In genomic region chr4:139178377-139178776, GRCm38 (mm10) we compare ENCODE assay signal across 16 mouse cellular contexts.
"Had no signal": no experiment of that assay in that cellular context is flagged by ENCODE, and none has a peak within 500 bp of the region (broad histone marks: within the 10 kb centered on the region; RNA-seq: fewer than 3 reads in every experiment).

No protein-coding gene starts in this region.

- H3K4me2 ChIP-seq: lung, embryonic 14.5 days; midbrain, embryonic 11.5 days; midbrain, embryonic 13.5 days; midbrain, embryonic 15.5 days; neural tube, embryonic 12.5 days had no signal

- H3K27me3 ChIP-seq: midbrain, embryonic 13.5 days; midbrain, embryonic 15.5 days; neural tube, embryonic 12.5 days had no signal

- H3K27ac ChIP-seq: midbrain, embryonic 13.5 days; midbrain, embryonic 15.5 days; neural tube, embryonic 12.5 days had no signal

- H3K36me3 ChIP-seq: midbrain, embryonic 13.5 days; midbrain, embryonic 15.5 days; neural tube, embryonic 12.5 days had no signal

- H3K9me3 ChIP-seq: midbrain, embryonic 15.5 days had no signal

- H3K4me3 ChIP-seq: megakaryocyte, embryonic 14.5 days; midbrain, embryonic 13.5 days; midbrain, embryonic 15.5 days; neural tube, embryonic 12.5 days had no signal

- ATAC-seq: midbrain, embryonic 13.5 days; midbrain, embryonic 15.5 days had no signal

- DNase-seq: lung, adult 18-20 months; lung, embryonic 14.5 days; lung, postnatal 10 days; lung, postnatal 4 days; right cerebral cortex, adult 18-20 months; right cerebral cortex, postnatal 25 days; right cerebral cortex, postnatal 4 days; spleen, adult 18-20 months; thymus, adult 18-20 months; thymus, postnatal 14 days; thymus, postnatal 36 days had no signal

- H3K9ac ChIP-seq: lung, embryonic 14.5 days; midbrain, embryonic 13.5 days; midbrain, embryonic 15.5 days; neural tube, embryonic 12.5 days had no signal

- H3K4me1 ChIP-seq: midbrain, embryonic 15.5 days; neural tube, embryonic 12.5 days had no signal
